Mouse (Mus musculus) CH12.LX (cell line): ENCODE measurements around the gene Hdac8.

Source experiments
- CTCF ChIP-seq, 2 experiments: IDR thresholded peaks in 1 of 2; conservative IDR thresholded peaks in 1 of 2; 2 replicates each; pipeline ENCODE4 v1.5.1; 2011 to 2012; ENCODE audit warnings: low read depth in 2 of 2, low read length in 2 of 2, improper control_type of control experiment in 1 of 2, inconsistent platforms in 1 of 2, mild to moderate bottlenecking in 1 of 2, moderate library complexity in 1 of 2
- E2F4 ChIP-seq: IDR thresholded peaks from 2 replicates; pipeline ENCODE4 v1.6.1; 2011; ENCODE audit warnings: low read depth, low read length, improper control_type of control experiment; ENCODE audit not compliant: insufficient replicate concordance
- EP300 ChIP-seq: IDR thresholded peaks from 2 replicates; pipeline ENCODE4 v1.6.1; 2011; ENCODE audit warnings: low read length, improper control_type of control experiment
- GABPA ChIP-seq: IDR thresholded peaks from 2 replicates; pipeline ENCODE4 v1.6.1; 2012; ENCODE audit warnings: low read depth, low read length, improper control_type of control experiment, inconsistent platforms; ENCODE audit not compliant: insufficient replicate concordance
- KAT2A ChIP-seq: IDR thresholded peaks from 2 replicates; pipeline ENCODE4 v1.6.1; 2012; ENCODE audit warnings: low read length, improper control_type of control experiment, inconsistent platforms; ENCODE audit not compliant: insufficient replicate concordance
- MAX ChIP-seq: IDR thresholded peaks from 2 replicates; pipeline ENCODE4 v1.6.1; 2011; ENCODE audit warnings: low read length, improper control_type of control experiment
- MAZ ChIP-seq: IDR thresholded peaks from 2 replicates; pipeline ENCODE4 v1.6.1; 2012; ENCODE audit warnings: low read depth, mild to moderate bottlenecking, inconsistent platforms, low read length, improper control_type of control experiment, moderate library complexity
- MXI1 ChIP-seq: IDR thresholded peaks from 2 replicates; pipeline ENCODE4 v1.6.1; 2011; ENCODE audit warnings: mild to moderate bottlenecking, low read depth, low read length, improper control_type of control experiment
- NRF1 ChIP-seq: IDR thresholded peaks from 2 replicates; pipeline ENCODE4 v1.6.1; 2014; ENCODE audit warnings: low read depth, mild to moderate bottlenecking, inconsistent platforms, low read length, improper control_type of control experiment, moderate library complexity
- POLR2A ChIP-seq: IDR thresholded peaks from 2 replicates; pipeline ENCODE4 v1.6.1; 2011; ENCODE audit warnings: low read depth, mild to moderate bottlenecking, improper control_type of control experiment, low read length
- POLR2AphosphoS2 ChIP-seq: IDR thresholded peaks from 2 replicates; pipeline ENCODE4 v1.6.1; 2011; ENCODE audit warnings: low read depth, low read length, improper control_type of control experiment
- ZMIZ1 ChIP-seq: IDR thresholded peaks from 2 replicates; pipeline ENCODE4 v1.6.1; 2012; ENCODE audit warnings: low read depth, mild to moderate bottlenecking, inconsistent platforms, low read length, improper control_type of control experiment

DNA sequence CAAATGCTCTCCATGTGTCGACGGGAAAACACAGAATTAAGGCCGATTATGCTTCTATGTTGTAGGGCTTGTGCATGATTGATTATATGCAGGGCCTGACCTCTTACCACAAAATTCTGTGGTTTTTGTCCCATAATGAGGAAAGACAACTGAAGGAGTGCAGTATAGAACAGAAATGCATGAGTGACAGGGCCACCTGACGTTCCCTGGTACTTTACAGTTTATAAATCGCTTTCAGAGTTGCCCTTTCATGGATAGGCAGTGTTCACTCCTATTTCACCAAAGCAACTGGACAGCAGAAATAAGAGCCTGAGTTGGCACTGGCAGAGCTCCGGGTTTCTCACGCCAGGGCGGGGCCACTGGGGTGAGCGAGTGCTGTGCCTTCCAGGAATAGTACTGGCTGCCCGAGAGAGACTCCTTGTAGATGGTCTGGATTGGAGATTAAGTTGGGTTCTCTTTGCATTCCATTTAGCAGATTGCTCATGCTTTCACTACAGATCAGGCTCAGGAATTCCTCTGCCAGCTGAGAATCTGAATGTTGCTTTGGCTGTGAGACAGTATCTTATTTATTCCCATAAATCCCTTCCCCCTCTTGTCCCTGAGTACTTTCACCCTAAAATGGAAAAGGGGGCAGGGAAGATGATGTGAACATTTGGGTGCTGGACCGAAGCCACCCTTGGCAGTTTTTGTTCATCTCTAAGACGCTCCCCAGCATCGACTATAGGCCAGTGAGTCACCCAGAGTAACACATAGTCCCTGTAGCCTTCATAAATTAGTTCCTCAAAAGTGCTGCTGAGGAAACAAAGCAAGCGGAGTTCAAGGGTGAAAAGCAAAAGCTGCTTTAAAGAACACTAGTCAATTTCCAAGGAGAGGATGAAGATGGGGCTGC is 155.1 kb downstream of the Hdac8 start:
- no peak for TF ChIP-seq NRF1
- TF ChIP-seq KAT2A: no peak
- no peak for TF ChIP-seq EP300
- TF ChIP-seq MXI1: no peak
- TF ChIP-seq MAX: no peak
- no peak for TF ChIP-seq CTCF (conservative IDR thresholded peaks at IDR 0.05 in 1 of 2, IDR thresholded peaks at IDR 0.05 in 1 of 2; ENCODE audit: low read depth in 2 of 2, low read length in 2 of 2)
- TF ChIP-seq POLR2AphosphoS2: no peak
- TF ChIP-seq E2F4: no peak
- no peak for TF ChIP-seq POLR2A
- no peak for TF ChIP-seq ZMIZ1
- no peak for TF ChIP-seq GABPA
- TF ChIP-seq MAZ: no peak
